Mouse (Mus musculus) natural killer cell, adult 2 months (primary cell): ENCODE data around the gene Enox1.
"Not testable (repeated sequence)": the region's sequence is repeated elsewhere in the genome, so short reads cannot be mapped to it uniquely, and the experiment has no call there.

Experiments
- DNase-seq, 2 experiments: peaks; one replicate each; pipeline ENCODE4 v3.0.0; 2022; ENCODE audit warnings: low spot score in 2 of 2

Gene Enox1

GRCm38 (mm10) chr14:77156222-77156910 is at the start of gene Enox1:
Gene Enox1 (plus strand): TSS chr14:77156763.
- DNase-seq, result no peak

DNA sequence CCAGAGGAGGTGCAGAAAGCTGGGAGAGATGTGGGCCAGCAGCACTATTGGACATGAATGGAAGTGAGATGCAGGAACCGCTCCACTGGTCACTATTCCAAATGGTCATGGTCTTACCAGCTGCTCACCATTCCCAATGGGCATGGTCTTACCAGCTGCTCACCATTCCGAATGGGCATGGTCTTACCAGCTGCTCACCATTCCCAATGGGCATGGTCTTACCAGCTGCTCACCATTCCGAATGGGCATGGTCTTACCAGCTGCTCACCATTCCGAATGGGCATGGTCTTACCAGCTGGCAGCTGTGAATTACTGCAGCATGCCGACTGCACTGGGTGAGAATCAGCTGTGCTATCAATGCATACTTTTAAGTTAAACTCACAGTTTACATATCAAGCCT is 45.9 kb upstream of the Enox1 start:
- DNase-seq, result not testable (repeated sequence)

DNA sequence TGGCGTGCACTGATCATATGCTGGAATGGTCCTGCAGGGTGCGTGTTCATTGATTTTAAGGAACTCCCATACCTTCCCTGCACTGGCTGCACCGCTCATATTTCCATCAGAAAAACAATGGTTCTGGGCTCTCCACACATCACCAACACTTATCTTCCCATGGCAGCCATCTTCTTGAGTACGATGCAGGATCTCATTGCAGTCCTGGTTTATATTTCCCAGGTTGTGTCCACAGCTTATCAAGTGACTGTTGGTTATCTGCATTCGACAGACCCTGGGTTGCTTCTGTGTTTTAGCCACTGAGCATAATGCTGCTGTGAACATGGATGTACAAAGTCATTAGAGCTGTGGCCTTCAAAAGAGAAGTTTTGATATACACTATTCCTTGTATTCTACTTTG is 26.0 kb upstream of the Enox1 start:
- DNase-seq, result no peak

DNA sequence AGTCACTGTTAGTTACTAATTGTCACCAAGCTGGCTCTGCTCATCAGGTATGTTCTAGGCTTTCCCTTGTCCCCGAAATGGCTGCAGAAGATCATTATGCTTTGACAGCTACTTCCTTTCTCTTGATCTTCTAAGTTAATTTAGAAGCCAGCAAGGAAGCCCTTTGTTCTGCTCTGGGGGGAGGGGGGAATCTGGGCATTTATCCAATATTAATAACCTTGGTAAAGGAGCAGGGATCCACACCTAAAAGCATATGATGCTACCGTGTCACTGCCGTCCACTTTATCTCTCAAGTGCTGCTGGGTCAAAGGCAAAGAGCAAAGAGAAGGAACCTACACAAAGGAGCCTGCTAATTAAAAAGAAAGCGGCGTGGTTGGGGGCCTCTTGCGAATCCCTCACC is 19.6 kb upstream of the Enox1 start:
- DNase-seq, result no peak

DNA sequence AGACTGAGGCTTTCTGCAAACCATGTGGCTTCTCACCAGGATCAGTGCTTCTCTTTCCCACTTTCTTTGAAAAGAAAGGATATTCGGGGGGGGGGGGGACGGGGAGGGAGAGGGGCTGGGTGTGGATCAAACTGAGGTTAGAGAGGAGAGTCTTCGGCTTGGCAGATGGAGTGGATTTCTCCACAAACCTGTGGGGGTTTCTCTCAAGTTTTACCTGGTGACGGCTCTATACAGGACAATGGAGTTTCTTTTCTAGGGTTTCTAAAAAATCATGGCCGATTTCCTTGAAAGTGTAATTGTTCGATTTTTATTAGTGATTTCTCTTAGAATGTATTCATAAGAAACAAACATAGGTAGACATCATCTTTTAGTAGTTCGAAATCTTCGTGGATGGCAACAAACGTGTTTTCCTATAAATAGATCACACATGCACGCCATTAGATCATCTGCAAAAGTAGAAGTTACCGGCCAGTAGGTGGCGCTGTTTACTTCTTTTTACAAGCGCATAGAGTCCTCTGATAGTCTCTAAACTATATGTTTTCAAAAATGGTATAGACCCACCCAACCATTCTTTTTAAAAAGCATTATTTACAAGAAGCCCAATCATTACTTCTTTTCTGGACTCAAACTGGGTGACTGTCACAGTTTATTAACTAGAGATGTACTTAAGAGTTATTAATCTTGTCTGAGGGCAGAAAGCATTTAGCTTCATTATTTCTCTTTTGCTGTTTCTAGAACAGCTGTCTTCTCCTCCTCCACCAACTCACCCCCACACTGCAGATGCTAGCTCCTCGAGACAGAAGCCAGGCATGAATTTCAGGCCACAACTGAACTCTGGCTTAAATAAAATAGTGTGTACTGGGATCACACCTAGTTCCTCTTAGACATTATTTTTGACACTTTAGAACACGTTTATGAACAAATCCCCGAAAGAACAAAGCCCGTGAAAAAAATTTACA is 15.0 kb upstream of the Enox1 start:
- DNase-seq, result peak; percentile 45 to 61

GRCm38 (mm10) chr14:77145103-77145502 is 11.5 kb upstream of the Enox1 start:
- DNase-seq, result no peak

GRCm38 (mm10) chr14:77147635-77148034 is 8.9 kb upstream of the Enox1 start:
- no peak for DNase-seq

GRCm38 (mm10) chr14:77150556-77150955 is 6.0 kb upstream of the Enox1 start:
- no peak for DNase-seq

GRCm38 (mm10) chr14:77151431-77151830 is 5.1 kb upstream of the Enox1 start:
- DNase-seq, result no peak

DNA sequence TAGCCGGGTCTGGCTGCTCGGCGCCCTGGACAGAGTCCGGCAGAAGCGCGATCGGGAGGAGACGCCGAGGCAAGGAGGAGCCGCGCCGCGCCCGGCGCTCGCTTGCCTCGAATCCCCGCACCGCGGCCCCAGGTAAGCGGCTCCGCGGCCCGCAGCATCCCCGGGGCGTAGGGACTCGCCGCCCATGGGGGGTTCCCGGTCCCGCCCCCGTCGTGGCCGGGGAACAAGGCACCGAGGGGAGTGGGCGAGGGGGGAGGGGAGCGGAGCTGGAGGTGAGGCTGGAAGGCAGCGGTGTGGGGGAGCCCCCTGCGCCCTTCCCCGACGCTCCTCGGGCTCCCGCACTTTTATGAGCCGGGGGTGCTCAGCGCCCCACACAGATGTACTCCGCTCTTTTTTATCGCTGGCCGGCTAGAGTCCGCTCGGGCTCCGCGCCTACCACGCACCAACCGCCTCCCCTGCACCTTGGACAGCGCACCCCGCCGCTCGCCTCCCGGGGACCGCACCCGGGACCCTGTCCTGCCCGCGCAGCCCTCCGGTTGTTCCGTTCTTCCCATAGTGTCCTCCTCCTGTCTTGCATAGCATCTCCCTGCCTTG is 445 bp downstream of the Enox1 start:
- DNase-seq, result no peak

GRCm38 (mm10) chr14:77157505-77157911 is 945 bp downstream of the Enox1 start:
- no peak for DNase-seq

- DNase-seq, result no peak
Observed at GRCm38 (mm10) chr14:77159397-77159796, 2.8 kb downstream of the Enox1 start.

GRCm38 (mm10) chr14:77162496-77162895 is 5.9 kb downstream of the Enox1 start:
- no peak for DNase-seq

DNA sequence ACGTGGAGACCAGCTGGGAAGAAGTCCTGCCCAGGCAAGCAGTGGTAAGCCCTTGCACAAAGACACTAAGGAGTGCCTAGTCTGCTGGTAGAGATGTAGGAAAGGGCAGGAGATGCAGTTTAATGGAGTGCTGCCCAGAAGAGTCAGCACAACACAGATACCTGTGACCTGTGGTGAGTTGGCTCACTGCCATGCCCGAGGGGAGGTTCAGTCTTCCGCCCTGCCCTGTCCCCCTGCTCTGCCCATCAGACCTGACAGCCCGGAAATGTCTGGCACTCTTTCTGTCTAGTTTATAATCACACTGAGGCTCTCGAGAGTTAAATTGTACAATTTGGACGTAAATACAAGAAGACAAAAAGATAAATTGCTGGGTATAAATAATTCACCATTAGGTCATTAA is 7.8 kb downstream of the Enox1 start:
- DNase-seq, result no peak

DNA sequence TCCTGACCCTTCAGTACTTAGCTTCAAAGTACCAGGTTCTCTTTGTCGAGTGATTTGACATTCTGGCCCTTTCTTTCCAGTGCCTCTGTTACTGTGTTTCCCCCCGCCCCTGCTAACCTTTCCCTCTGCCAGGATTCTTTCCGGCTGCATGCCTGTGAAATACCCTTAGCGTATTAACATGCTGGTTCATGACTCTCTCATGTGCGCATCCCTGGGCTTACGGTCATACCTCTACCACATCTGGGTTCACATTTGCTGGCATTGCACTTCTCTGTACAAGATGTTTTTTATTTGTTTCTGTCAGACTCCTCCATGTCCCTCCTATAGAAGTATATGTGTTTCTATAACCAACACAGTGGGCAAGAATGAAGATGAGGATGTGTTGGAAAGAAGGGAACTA is 11.6 kb downstream of the Enox1 start:
- no peak for DNase-seq

- DNase-seq, result no peak
Observed at GRCm38 (mm10) chr14:77174491-77174890, 17.9 kb downstream of the Enox1 start.

GRCm38 (mm10) chr14:77174931-77175330 is 18.4 kb downstream of the Enox1 start:
- DNase-seq, result no peak

GRCm38 (mm10) chr14:77180241-77180640 is 23.7 kb downstream of the Enox1 start:
- no peak for DNase-seq

GRCm38 (mm10) chr14:77180753-77181374 is 24.3 kb downstream of the Enox1 start:
- DNase-seq, result no peak

DNA sequence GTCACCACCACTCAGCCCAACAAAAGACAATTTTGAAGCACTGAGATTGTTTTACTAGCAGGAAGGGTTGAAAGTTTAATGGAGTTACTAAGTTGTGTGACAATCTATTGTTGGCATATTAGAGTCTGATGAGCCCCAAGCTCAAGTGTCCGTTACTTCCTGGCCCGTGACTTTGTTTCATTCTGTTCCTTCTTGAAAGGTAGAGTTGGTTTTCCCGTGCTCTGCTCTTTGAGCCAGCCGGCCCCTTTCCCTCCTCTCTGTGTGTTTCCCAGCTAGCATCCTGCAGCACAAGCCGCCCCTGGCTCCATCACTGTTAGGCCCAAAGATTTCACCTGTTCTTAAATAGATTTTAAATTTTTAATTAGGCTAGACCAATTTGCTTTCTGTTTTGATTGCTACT is 26.9 kb downstream of the Enox1 start:
- no peak for DNase-seq

DNA sequence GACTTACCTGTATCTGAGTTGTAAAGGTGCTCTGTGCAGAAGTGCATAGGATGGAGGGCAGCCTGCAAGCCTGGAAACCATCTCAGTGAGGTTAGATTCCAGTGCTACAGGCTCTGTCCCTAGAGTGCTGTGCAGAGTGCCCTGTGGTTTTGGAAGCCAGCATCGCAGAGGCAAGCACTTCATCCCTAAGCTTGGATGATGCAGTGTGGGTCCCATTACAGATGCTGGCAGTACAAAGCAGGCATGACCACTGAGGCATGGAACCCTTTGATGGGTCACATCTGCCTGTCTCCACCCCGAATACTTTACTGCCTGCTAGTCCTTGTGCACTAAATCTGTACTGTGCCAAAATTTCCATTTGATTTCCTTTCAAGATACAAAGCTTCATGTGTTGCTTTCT is 33.6 kb downstream of the Enox1 start:
- DNase-seq, result no peak
